Mouse (Mus musculus) lung, embryonic 15.5 days (tissue): Measurements from ENCODE around the gene Pdf. TPM values are rescaled to one million over a fixed set of nuclear protein-coding genes. Genes with fewer than 3 reads are reported as not detected.
"Not testable (repeated sequence)": the region's sequence is repeated elsewhere in the genome, so short reads cannot be mapped to it uniquely, and the experiment has no call there.

Experiments used
- ATAC-seq: fragments of 200-750 bp; cut with Nextera tagmentation; 2 replicates; pipeline ENCODE4 v1.8.0; 2017; ENCODE audit warnings: moderate number of reproducible peaks, borderline replicate concordance; ENCODE audit not compliant: low FRiP score, low TSS enrichment; ENCODE audit errors: extremely low read depth
- H3K27ac ChIP-seq: fragments of 300-500 bp; sonication (generic); 2 replicates; pipeline ENCODE4 v1.5.1; 2015; ENCODE audit warnings: moderate library complexity, mild to moderate bottlenecking, inconsistent platforms
- H3K27me3 ChIP-seq: fragments of 300-500 bp; sonication (generic); 2 replicates; pipeline ENCODE4 v1.6.1; 2015; ENCODE audit warnings: inconsistent platforms
- H3K36me3 ChIP-seq: fragments of 300-500 bp; sonication (generic); 2 replicates; pipeline ENCODE4 v1.6.1; 2015; ENCODE audit warnings: inconsistent platforms
- H3K4me1 ChIP-seq: fragments of 300-500 bp; sonication (generic); 2 replicates; pipeline ENCODE4 v1.6.1; 2015; ENCODE audit warnings: inconsistent platforms
- H3K4me2 ChIP-seq: fragments of 300-500 bp; sonication (generic); 2 replicates; pipeline ENCODE4 v1.6.1; 2015; ENCODE audit warnings: inconsistent platforms, mild to moderate bottlenecking, moderate library complexity
- H3K4me3 ChIP-seq: fragments of 300-500 bp; sonication (generic); 2 replicates; pipeline ENCODE4 v1.5.1; 2015; ENCODE audit warnings: mild to moderate bottlenecking, inconsistent platforms
- H3K9ac ChIP-seq: fragments of 300-500 bp; sonication (generic); 2 replicates; pipeline ENCODE4 v1.6.1; 2015; ENCODE audit warnings: inconsistent platforms
- H3K9me3 ChIP-seq: fragments of 300-500 bp; sonication (generic); 2 replicates; pipeline ENCODE4 v1.6.1; 2016; ENCODE audit warnings: inconsistent platforms
- WGBS: fragments of 180-500 bp; shearing (Covaris S2); methylation state at CpG from one replicate; pipeline ENCODE4 v1.1.7; 2015; 5-methylcytosine and 5-hydroxymethylcytosine counted together
- microRNA-seq: library from miRNA; unstranded; fragments of <30 nt; microRNA quantifications from one replicate; pipeline ENCODE4, GENCODE M21; 2016
- polyA plus RNA-seq: library from polyadenylated mRNA; unstranded; fragments of >200 nt; fragmentation: Nextera tagmentation; extraction: Ambion mirVana; gene quantifications from 2 replicates; pipeline ENCODE4 v1.2.1, GENCODE M21; 2015

Gene Pdf
- polyA plus RNA-seq, 1 experiment from 2014 or later, result 46.9 TPM

DNA sequence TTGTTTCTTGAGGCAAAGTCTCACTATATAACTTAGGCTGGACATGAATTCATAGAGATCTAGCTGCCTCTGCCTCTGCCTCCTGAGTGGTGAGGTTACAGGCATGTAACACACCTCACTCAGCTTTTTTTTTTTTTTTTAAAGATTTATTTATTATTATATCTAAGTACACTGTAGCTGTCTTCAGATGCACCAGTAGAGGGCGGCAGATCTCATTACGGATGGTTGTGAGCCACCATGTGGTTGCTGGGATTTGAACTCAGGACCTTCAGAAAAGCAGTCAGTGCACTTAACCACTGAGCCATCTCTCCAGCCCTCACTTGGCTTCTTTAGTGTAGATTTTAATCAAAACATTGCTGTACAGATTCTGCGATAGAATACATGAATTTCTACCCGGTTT lies 52.1 kb downstream of the Pdf start:
- H3K4me3 ChIP-seq, H3K9ac ChIP-seq, H3K9me3 ChIP-seq, H3K4me2 ChIP-seq, H3K4me1 ChIP-seq, H3K27me3 ChIP-seq, ATAC-seq, H3K27ac ChIP-seq: not testable (repeated sequence)
- peaks cover 18% of the 10 kb centered on the region; the same call in 1 of the 2 replicates for H3K36me3 ChIP-seq
- whole genome bisulfite sequencing, result 85% methylated on average over 4 of the region's 4 CpGs

Small RNA genes lying within 50 kb of the gene (microRNA-seq; reads per million reads assigned to microRNA genes)
- not detected for gene Mir7075

Other genes with a start within 250 kb of the Pdf start
- gene Has3, start 178.4 kb downstream of the Pdf start, polyA plus RNA-seq, result 0.15 and 0.23 TPM in 2 replicates
- gene Utp4, start 155.0 kb downstream of the Pdf start, polyA plus RNA-seq, result 66.5 and 68.6 TPM in 2 replicates
- gene Sntb2, start 112.9 kb downstream of the Pdf start, polyA plus RNA-seq, result 17.2 and 17.8 TPM in 2 replicates
- 65.7 and 68.9 TPM in 2 replicates for gene Vps4a, start 17.4 kb downstream of the Pdf start, polyA plus RNA-seq
- 36.1 and 40.1 TPM in 2 replicates for gene Cog8, start 8.1 kb upstream of the Pdf start, polyA plus RNA-seq
- gene Nip7, start 8.3 kb upstream of the Pdf start, polyA plus RNA-seq, result 79.9 and 81.0 TPM in 2 replicates
- 1.3 and 2.1 TPM in 2 replicates for gene Tmed6, start 17.0 kb upstream of the Pdf start, polyA plus RNA-seq
- gene Terf2, start 47.9 kb upstream of the Pdf start, polyA plus RNA-seq, result 16.4 and 17.0 TPM in 2 replicates
- 87.3 and 88.3 TPM in 2 replicates for gene Cyb5b, start 102.0 kb upstream of the Pdf start, polyA plus RNA-seq
- gene Nfat5, start 244.9 kb upstream of the Pdf start, polyA plus RNA-seq, result 9.2 and 12.5 TPM in 2 replicates